Mouse (Mus musculus) 416B (cell line): ENCODE results near the gene Mfsd2a.

Source experiments
- DNase-seq: peaks from one replicate; pipeline ENCODE4 v3.0.0; 2011; ENCODE audit warnings: low read depth

The Mfsd2a gene

DNA sequence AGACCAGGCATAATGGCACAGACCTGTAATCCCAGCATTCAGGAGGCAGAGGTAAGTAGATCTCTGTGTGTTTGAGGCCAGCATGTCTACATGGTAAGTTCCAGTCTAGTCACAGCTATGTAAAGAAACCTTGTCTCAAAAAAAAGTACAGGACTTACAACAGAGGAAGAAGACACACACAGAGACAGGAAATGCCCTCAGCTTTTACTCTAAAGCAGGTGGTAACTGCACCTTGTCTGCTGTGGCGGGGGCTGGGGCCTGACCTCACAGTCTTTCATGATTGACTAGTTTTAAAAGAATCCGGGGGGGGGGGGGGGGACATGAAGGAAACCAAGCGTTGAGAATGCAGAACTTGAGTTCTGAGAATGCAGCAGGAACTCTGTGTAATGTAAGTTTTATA is 27.1 kb downstream of the Mfsd2a start:
- no peak for DNase-seq

DNA sequence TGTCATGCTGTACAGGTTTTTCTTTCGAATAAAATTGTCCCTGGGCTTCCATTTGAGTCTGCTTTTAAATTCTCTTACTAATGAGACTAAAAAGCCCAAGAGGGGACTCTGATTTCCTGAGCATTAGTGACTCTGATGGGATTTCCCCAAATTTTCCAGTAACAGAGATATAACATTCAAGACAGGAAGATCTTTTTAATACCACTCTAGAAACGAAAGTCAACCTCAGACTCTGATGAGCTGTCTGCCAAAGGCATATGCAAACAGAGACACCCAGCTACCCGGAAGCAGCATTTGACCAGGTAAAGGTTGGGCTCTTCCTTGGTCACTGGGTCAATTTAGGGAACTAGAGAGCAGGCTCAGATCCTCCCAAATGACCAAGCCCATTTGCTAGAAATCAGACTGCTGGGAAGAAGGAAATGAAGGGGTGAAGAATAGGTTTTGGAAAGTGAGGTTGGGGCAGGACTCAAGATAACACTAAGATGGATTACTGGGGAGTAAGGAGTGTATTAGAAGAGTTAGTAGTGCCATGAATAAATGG is 27.9 kb downstream of the Mfsd2a start:
- no peak for DNase-seq

DNA sequence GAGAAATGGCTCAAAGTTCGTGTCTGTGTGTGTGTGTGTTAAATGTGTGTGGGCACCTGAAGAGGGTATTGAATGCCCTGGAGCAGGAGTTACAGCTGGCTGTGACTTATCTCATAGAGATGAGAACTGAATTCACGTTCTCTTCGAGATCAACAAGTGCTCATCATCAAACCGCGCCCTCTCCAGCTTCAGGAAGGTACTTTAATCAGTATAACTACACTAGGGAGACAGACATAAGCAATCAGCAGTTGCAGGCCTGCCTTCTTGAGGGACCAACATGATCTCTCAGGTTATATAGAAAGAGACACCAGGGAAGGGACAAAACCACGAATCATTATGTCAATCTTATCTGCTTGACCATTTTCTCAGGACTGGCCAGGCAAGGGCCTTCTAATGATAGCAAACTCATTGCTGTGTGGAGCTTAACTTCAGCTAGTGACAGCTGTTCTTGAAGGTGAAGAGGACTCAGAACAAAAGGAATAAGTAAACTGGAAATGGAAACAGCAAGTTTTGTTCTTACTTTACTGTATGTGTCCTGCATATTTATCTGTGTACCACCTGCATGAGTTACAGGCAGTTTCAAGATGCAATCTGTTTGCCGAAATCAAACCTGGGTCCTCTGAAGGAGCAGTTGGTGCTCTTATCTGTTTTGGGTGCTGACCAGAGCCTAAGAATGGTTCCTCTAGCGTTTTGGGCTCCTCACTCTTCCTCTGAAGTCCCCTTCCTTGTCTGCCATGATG is 28.6 kb downstream of the Mfsd2a start:
- no peak for DNase-seq

DNA sequence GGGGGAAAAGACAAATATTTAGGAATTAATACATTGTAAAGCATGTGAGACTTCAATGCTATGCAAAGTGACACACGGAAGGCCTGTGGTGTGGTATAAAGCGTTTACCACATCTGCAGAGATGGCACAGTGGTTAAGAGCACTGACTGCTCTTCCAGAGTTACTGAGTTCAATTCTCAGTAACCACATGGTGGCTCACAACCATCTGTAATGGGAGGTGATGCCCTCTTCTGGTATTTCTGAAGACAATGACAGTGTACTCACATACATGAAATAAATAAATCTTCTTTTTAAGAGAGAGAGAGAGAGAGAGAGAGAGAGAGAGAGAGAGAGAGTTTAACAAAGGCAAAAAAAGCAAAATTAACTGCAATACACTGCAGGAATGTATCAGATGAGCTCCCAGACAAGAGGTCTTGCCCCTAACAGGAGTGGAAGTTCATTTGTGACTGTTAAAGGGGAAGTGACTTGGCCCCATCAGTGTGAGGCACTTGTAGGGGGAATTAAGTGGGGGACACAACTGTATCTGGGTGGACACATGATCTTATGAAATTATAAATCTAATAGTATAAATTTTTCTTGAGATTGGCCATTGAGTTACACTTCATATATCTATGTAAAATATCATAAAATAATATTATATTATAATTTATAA is 29.9 kb downstream of the Mfsd2a start:
- DNase-seq, result no peak

DNA sequence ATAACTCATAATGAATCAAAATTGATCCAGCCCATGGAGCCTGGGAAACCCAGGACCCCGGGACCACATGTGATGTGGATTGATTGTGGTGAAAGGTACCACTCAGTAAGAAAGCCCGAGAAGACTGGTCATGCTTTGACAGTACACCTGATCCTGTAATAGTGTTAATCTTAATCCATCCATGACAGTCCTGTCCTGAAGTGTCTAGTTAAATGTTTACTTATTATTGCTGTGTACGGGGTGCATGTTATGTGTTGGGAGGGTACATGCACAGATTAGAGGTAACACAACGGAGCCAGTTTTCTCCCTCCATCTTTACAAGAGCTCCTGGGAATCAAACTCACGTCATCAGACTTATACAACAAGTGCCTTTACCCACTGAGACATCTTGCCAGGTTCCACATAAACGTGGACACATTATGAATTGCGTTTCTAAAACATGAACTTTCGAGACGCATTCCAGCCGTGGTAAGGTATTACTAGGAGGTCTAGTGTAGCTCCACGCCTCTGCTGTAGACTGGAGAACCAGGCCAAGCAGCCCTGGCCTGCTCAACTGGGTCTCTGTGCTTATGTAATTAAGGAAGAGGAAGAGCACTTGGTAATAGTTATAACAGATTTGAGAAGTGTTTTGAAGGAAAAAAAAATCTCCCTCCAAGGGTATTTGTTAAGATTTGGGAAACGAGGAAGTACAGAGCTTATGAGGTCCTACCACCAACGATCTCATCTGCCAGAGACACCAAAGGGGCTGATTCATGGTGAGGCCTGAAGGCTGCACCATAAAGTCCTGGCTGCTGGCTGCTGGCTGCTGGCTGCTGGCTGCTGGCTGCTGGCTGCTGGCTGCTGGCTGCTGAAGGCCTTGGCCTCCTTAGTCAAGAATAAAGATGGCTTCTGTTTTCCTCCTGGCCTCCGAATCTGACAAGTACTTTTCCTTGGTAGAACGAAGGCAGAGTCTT is 37.3 kb downstream of the Mfsd2a start:
- peak; percentile 45 for DNase-seq

DNA sequence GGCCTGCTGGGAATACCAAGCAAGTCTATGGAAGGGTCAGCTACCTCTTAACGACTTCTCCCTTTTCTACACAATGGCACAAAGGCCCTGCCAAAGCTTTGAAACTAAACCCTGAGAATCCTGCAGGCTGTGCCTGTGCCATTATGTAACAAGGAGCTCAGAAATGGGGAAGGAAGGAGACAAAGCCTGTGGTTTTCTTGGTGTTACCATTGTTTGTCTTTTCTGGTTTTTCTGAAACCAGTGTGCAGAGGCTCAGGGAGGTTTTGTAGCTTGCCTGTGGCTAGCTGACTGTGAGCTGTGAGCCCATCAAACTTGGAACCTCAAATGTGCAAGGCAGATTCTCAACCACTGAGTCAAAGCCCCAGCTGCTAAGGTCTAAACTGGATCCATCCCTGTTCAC is 38.1 kb downstream of the Mfsd2a start:
- DNase-seq, result peak; percentile 85

DNA sequence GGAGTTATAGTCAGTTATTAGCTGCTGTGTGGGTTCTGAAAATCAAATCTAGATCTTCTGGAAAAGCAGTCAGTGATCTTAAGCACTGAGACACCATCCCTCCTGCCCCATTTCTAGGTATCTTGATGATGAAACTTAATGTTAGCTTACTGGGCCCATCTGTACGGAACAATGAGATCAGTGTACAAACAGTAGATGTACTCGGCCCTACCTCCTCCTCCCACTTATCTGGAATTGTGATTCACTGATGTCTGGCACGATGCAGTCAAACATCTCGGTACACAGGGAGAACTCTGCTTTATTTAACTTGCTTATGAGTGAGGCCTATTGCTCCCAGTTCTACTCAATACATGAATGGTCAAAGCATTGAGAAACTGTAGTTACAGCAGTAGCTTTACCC is 45.0 kb downstream of the Mfsd2a start:
- DNase-seq, result no peak

DNA sequence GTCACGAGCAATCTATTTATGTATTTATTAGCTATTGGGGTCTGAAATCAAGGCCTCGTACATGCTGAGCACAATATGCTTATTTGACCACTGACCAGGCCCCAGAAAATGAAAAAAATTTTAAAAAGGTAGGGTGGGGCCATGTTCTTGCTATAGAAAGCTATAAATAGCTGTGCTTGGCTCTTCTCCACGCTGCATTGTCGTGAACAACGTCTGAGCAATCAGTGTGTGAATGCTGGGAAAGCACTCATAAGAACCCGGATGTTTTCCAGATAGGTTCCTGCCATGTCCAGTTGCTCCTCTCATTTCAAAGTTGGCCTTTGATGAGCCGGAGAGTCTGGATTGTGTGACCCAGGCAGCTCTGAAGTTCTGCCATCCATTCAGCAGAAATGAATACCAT is 46.8 kb downstream of the Mfsd2a start:
- DNase-seq, result no peak

DNA sequence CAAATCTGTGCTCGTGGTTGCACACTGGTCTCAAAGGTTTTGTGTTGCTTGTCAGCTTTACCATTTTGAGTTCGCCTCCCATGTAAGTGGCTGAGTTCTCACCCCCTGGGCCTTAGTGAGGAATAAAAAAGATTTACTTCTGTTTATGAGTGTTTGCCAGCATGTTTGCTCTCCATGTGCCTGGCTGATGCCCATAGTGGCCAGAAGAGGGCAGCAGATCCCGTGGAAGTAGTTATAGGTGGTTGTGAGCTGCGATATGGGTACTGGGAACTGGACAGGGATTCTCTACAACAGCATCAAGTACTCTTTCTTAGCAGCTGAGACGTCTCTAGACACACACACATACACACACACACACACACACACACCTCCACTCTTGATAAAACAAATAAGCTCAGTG is 48.4 kb downstream of the Mfsd2a start:
- peak; percentile 37 for DNase-seq

DNA sequence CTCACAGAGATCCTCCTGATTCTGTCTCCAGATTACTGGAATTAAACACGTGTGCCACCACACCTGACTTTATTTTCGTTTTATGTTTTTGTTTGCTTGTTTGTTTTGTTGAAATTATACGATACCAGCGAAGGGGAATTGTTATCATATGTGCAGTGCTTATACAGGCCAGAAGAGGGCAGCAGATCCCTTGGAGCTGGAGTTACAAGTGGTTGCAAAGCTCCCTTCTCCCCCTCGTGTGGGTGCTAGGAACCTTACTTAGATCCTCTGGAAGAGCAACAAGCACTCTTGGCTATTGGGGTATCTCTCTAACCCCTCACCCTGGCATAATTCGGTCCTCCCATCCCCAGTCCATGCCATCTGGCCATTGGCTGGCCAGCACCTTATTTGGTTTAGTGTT is 50.4 kb downstream of the Mfsd2a start:
- peak; percentile 66 for DNase-seq

DNA sequence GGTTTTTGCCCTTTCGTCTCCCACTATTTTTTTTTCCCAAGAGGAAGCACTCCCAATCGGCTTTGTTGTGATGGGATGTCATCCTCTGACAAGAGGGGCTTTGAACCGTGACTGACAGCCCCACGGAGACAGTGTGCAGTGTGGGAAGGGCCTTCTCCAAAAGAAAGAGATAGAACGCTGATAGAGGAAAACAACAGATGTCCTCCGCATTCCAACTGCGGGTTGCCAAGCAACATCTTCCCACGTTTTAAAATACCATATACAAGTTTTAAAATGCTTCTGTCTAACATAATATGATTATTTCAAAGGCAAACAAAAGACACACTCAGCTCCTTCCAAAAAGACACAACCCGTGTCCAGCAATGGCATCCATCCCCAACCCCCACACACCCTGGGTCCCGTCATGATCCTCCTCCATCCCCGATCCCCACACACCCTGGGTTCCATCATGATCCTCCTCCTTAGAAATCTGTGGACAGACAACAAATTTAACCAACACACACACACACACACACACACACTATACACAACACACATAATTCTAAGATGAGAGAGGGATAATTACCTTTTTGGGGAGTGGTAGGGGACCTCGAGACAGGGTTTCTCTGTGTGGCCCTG is 51.3 kb downstream of the Mfsd2a start:
- DNase-seq, result no peak

DNA sequence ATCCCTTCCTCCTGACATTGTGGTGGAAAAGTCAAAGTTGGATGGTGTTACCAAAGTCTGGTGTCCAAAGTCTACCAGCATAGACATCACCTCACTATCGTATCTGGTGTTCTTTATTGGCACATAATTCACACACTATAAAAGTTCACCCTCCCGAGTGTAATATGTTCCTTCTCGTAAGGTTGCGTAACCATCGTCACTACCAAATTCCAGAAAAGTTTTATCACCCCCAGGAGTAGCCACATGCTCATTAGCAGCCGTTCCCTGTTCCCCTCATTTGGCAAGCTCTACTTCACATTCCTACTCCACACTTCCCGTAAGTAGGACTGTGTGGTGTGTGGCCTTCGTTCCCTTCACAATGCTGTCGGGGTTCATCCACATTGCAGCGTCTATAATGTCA is 55.6 kb downstream of the Mfsd2a start:
- no peak for DNase-seq

DNA sequence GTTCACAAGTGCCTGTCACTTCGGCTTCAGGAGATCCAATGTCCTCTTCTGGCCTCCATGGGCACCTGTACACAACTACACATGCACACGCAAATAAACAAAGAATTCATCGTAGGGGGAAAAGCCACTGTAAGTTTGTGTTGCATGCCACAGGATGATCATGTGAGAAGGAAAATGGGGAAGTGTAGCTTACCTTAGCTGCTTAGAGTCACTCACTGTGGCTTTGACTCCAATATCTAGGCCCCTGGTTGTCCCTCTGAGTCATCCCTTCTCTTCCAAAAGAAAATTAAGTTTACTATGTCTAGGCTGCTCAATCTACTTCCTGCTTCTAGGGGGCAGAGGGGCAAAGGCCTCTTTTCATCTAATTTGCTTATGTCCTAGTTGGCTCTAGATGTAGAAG is 57.3 kb downstream of the Mfsd2a start:
- peak; percentile 45 for DNase-seq

DNA sequence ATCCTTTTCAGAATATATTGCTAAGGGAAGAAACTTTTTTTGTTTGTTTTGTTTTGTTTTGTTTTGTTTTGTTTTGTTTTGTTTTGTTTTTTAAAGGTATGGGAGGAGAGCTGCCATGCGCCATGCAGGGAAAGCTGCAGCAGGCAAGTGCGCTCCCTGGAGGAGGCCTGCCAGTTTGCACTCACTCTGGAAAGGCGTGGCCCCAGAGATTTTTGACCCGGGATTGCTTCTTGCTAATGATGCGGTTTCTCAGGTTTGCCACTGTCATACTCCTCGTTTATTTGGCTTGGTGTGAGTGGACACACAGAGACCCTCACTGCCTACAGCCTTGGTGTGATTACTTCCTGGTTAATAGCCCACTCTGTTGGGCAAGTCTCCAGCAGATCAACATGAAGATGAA is 58.8 kb downstream of the Mfsd2a start:
- DNase-seq, result peak; percentile 53

DNA sequence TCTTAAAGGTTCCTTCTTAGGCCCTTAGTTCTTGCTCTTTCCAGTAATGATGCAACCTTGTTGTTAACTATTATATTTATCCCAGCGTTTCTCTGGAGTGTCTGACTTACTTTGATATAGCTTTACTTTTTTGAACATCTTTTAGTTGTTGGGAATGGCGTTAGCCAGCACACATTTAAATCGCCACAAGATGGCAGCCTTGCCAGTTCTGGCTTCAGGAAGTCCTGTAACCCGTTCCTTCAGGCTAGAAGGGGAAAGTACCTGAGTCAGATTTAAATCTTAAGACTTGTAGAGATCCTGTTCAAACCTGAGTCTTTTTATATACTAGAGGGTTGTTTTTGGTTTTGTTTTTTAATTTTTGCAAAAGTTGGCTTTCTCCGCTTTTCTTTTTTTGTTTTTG is 62.7 kb downstream of the Mfsd2a start:
- peak; percentile 82 for DNase-seq

DNA sequence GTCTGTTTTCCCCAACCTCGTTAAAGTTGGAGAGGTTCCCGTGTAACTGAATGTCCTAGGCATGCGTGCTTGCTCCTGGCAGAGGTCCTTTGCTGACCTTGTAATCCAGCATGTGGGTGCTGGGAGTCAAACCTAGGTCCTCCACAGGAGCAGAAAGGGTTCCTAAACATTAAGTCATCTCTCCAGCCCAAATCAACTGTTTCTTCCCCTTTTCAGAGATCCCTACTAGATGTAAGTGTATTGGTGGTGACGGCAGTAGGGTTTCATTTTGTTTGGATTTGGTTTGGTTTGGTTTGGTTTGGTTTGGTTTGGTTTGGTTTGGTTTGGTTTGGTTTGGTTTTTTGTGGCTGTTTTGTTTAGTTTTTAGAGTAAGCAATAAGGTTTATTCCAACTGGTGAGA is 63.2 kb downstream of the Mfsd2a start:
- DNase-seq, result no peak
